Mouse (Mus musculus) MN1 (cell line): Measurements from ENCODE around the gene Spink4.

ENCODE experiments used
- DNase-seq: peaks from one replicate; pipeline ENCODE4 v3.0.0-alpha.2; 2016; ENCODE audit warnings: low spot score

The Spink4 gene

GRCm38 (mm10) chr4:40919785-40920184, at the start of gene Spink4:
TSS of gene Spink4 (plus strand) at chr4:40920052.
- no peak for DNase-seq

- DNase-seq: no peak
Measured at GRCm38 (mm10) chr4:40870206-40870605, 49.6 kb upstream of the Spink4 start.

DNA sequence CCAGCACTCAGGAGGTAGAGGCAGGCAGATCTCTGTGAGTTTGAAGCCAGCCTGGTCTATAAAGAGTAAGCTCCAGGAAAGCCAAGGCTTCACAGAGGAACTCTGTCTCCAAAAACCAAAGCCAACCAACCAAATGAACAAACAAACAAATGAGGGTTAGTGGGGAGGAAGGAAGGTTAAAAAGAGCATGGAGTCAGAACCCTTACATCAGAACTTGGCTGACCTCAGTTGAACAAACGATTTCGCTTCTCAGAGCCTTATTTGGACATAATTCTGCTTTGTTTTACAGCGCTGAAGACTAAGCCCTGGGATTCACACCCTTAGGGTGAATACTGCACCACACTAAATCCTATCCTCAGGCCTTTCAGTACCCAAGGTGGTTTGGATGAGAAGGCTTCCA, 47.7 kb upstream of the Spink4 start:
- DNase-seq: no peak

DNA sequence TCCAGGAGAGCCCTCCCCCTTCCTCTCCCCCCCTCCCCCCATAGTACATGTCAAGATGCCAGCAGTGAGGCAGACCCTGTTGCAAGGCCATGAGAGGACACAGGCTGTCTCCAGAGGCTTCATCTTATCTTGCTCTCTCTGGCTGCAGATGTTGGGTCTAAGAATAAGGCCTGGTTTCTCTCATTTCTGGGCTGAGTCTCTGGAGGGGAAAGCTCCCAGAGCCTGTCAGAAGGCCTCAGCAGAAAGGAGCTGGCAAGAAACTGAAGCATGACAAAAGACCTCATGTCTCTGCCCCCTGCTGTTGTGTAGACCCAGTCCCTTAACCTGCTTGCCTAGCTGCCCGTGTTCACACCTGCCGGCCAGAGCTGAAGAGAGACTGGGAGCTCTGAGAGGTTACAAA, 46.5 kb upstream of the Spink4 start:
- peak; percentile 76 for DNase-seq

DNA sequence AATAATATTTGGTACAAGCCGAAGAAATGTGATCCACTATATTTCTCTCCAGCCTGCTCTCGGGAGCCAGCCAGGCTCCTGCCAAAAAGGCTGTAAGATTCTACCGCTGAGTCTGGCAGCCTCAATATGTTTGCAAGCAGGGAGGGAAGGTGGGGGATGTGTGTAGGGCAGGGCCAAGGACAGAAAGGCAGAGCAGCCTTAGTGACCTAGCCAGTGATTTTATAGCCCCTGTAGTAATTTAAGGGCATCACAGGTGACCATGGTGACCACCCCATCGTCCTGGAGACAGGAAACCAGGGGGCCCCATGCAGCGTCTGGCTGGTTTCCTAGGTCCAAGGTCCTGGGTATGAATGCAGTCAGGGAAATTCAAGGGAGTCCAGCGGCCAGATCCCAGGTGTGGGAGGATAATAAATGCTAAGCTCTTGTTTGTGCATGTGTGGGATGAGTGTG, 45.7 kb upstream of the Spink4 start:
- peak; percentile 43 for DNase-seq

DNA sequence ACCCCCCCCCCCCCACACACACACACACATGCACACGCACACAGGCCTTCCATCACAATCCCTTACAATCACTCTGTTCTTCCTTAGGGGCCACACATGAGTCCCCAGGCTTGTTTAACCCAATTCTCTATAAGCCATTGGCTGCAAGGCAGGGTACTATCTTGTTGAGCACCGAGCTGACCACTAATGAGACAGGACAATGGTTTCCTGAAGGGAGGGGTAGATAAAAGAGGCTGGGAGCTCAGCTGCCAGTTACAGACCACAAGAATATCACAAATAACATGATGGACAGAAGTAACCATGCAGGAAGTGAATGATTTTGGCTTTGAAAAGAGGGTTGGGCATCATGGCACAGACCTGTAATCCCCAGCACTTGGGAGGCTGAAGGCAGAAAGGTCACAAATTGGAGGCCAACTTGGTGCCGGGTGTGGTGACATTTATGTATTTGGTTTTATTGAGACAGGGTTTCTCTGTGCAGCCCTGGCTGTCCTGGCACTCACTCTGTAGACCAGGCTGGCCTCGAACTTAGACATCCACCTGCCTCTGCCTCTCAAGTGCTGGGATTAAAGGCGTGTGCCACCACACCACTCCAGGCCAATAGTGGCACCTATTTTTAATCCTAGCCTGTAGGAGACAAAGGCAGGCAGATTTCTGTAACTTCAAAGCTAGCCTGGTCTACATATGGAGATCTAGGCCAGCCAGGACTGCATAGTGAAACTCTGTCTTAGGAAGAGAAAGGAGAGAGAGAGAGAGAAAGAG, 44.9 kb upstream of the Spink4 start:
- no peak for DNase-seq

GRCm38 (mm10) chr4:40875842-40876241, 44.0 kb upstream of the Spink4 start:
- no peak for DNase-seq

DNA sequence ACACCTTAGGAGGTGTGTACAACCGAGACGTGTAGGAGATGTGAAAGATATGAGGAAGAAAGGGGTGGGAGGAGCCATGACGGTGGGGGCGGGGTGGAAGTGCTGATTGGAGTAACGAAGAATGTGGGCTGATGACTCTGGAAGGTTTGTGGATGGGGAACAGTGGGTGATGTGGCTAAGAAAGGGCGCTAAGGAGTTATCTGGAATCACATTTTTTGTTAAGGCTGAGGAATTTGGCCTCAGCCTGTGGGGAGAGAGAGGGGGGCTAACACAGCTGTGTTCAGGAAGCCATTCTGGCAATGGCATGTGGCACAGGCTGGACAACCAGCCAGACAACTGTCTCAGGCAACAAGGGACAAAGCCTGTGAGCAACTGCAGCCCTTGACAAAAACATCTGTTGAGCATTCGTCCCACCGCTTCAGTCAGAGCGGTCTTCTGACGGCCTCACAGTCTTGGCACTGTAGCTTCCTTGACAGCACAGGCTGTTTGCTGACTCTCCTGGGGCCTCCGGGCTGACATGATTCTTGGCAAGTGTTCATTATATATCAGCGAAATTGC, 43.0 kb upstream of the Spink4 start:
- peak; percentile 70 for DNase-seq

- DNase-seq: no peak
Measured at GRCm38 (mm10) chr4:40877528-40877927, 42.3 kb upstream of the Spink4 start.

DNA sequence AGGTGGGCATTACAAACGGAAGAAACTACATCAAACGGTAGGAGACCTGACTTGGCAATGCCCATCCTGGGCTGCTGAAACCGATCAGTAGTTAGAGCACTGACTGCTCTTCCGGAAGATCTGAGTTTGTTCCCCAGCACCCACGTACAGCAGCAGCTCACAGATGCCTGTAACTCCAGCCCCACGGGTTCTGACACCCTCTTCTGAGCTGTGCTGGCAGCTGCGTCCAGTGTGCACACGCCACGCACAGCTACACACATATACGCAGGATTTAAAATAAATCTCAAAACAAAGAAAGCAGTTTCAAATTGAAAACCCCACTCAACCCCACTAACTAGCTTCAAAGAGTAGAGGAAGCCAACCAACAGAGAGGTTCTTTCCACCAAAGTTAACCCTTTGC, 36.7 kb upstream of the Spink4 start:
- DNase-seq: no peak

- no peak for DNase-seq
Measured at GRCm38 (mm10) chr4:40884282-40885165, 35.3 kb upstream of the Spink4 start.

DNA sequence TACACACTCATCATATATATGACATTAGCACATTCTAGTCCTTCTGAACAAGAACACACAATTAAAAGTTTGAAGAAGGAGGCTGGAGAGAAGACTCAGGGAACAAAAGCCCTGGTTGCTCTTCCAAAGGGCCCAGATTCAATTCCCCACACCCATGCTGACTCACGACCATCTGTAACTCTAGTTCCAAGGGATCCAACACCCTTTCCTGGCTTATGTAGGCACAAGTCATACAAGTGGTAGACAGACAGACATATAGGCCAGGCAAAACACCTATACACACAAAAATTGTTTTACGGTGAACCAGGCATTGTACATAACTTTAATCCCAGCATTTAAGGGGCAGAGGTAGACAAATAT, 34.7 kb upstream of the Spink4 start:
- DNase-seq: no peak

- no peak for DNase-seq
Measured at GRCm38 (mm10) chr4:40885883-40886282, 34.0 kb upstream of the Spink4 start.

DNA sequence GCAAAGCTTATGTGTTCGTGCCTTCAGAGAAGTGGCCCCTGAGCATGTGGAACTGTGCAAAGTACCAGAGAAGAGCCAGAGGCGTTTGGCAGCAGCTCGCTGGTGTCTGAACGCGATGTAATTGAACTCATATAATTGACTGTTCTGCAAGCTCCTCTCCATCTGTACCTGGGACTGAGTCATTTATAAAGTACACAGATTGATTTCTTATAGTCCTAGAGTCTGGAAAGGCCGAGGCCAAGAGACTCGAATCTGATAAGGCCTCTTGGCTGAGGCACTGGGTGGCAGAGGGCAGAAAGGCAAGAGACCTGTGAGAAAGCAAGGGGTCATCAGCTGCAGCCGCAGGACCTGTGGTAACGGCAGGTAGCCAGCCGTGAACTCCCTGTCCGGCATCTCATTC, 31.0 kb upstream of the Spink4 start:
- no peak for DNase-seq

GRCm38 (mm10) chr4:40889252-40889651, 30.6 kb upstream of the Spink4 start:
- DNase-seq: peak; percentile 54

DNA sequence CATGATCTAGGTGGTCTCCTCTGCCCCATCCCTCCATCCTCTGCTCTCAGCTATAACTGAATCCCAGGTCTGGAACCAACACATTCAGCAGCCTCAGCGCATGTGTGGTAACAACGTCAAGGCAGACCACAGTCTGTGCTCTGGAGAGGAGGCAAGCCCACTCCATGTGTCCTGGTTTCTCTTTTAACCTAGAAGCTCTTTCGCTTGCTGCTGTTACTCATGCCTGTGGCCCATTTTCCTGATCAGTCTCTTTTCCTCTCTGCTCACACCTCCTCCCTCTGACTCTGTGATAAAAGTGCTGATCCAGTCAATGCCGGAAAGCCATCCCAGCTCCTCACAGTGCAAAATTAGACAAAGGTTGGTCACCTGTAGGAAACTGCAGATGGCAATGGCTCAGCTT, 29.9 kb upstream of the Spink4 start:
- no peak for DNase-seq

GRCm38 (mm10) chr4:40891206-40891605, 28.6 kb upstream of the Spink4 start:
- no peak for DNase-seq

DNA sequence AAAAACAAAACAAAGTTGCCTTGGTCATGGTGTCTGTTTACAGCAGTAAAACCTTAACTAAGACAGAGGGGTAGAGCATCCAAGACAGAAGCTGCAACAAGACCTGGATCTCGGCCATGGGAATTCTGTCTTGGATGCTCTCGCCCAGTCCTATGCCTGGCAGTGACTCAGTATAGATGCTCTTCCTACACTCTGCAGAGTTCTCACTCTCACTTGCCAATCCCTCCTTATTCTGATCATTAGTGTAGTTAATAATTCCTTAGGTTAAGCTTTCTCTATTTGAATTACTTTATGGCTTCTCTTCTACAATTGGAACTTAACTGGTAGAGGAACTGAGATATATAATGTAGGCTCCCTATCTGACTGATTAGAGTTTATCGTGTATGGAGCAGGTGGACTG, 24.7 kb upstream of the Spink4 start:
- DNase-seq: no peak

DNA sequence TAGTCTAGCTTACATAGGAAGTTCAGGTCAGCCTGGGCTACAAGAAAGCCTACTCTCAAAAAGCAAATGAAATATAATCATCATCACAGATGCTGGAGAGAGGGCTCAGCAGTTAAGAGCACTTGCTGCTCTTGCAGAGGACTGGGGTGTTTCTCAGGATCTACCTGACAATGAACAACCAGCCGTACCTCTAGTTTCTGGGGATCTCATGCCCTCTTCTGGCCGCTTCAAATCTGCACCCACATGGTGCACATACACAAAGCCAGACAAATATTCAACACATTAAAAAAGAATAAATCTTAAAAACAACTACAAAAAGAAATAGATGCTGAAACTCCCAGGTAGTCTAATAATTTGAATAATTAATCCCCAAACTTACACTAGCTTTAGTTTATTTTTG, 24.2 kb upstream of the Spink4 start:
- DNase-seq: no peak

GRCm38 (mm10) chr4:40898476-40899044, 21.3 kb upstream of the Spink4 start:
- DNase-seq: no peak

DNA sequence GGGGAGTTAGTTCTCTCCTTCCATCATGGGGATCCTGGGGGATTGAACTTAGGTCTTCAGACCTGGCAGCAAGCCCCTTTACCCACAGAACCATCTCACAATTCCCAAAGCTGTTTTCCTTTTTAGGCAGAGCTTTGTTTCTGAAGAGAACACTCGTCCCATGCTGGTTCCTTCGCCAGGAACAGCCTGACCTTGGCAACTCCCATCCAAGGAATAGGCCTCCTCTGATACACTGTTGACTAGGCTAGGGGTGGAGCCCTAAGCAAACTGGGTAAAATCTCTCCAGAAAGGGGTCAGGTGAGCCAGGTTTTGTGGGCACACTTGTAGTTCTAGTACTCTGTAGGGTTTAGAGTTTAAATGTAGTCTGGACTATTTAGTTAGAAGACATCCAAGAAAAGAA, 20.6 kb upstream of the Spink4 start:
- no peak for DNase-seq

DNA sequence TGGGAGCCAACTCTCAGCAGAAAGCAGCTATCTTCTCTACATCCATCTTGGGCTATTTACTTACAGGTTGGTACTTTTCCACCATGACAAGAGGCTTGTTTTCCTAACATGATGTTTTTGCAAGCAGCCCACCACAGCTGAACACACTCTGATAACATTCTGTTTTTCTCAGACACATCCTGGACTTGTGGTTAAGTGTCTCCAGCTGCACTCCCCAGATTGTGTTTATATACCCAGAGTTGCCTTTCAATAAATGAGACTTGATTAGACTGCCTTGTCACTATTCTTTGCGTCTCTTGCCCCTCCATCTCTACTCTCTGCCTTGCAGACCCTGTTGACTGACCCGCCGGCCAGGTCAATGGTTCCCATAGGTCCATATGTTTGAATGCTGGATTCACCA, 19.8 kb upstream of the Spink4 start:
- DNase-seq: no peak

GRCm38 (mm10) chr4:40900612-40901011, 19.2 kb upstream of the Spink4 start:
- no peak for DNase-seq
